Mouse (Mus musculus) liver, embryonic 14 days (tissue): ENCODE results near the gene Fkbp3. TPM values are rescaled to one million over a fixed set of nuclear protein-coding genes. Genes with fewer than 3 reads are reported as not detected.

ENCODE experiments used
- polyA plus RNA-seq: library from polyadenylated mRNA; depleted of rRNA; stranded (reverse); fragments of >200 nt; gene quantifications from 2 replicates; pipeline ENCODE4 v1.2.3, GENCODE M21; 2012; rRNA removed

Gene Fkbp3
- polyA plus RNA-seq, result 76.6 and 79.8 TPM in 2 replicates

DNA sequence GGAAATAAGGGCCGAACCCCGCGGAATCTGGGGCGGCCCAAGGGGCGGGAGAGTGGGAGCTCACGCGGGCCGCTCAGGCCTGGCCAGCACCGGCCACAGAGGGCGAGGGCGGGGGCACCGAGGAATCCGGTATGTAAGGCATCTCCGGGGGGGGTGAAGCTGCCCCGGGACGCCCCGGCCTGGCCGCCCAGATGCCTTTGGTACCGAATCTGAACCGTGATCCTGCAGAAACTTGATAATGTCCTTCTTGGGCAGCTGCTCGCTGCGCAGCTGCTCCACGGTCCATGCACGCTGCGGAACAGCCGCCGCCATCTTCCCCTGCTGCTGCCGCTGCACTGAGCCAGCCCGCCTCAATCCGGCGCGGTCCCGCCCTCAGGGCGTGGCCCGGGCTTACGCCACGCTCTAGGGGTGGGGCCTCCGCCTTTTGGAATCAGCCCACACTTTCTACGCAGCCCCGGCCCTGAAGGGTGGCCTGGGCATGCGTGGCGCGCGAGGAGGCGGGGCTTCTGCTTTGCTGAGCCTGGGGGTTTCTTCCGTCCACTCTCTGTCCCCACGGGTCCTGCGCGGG, at the start of gene Fkbp3:
TSS of gene Fkbp3 (minus strand) at position 397 of the 568 bp plus-strand sequence.

GRCm38 (mm10) chr12:65075085-65075732, 1.4 kb upstream of the Fkbp3 start, which contains the start of gene Fancm:
TSS of gene Fancm (plus strand) at chr12:65075603.

GRCm38 (mm10) chr12:65036190-65036870, 37.5 kb downstream of the Fkbp3 start, which contains the start of gene Prpf39:
TSS of gene Prpf39 (plus strand) at chr12:65036333.

Other genes starting within 250 kb of the Fkbp3 start
- 0.50 and 0.68 TPM in 2 replicates for gene Gm527, start 156.1 kb downstream of the Fkbp3 start, polyA plus RNA-seq
- 1.8 and 2.0 TPM in 2 replicates for gene Klhl28, start 108.5 kb downstream of the Fkbp3 start, polyA plus RNA-seq
- gene Togaram1, start 108.2 kb downstream of the Fkbp3 start, polyA plus RNA-seq, result 4.0 and 5.0 TPM in 2 replicates
- 10.2 and 11.5 TPM in 2 replicates for gene Prpf39, start 37.7 kb downstream of the Fkbp3 start, polyA plus RNA-seq
- 5.3 and 5.5 TPM in 2 replicates for gene Fancm, start 1.6 kb upstream of the Fkbp3 start, polyA plus RNA-seq
- gene Mis18bp1, start 98.6 kb upstream of the Fkbp3 start, polyA plus RNA-seq, result 16.7 and 16.9 TPM in 2 replicates
- gene Wdr20rt, start 151.5 kb upstream of the Fkbp3 start, polyA plus RNA-seq, result not detected in 2 replicates